Mouse (Mus musculus) liver, postnatal 0 days (tissue): ENCODE data around the gene Tmem161a. TPM values are rescaled to one million over a fixed set of nuclear protein-coding genes. Genes with fewer than 3 reads are reported as not detected.

ENCODE experiments used
- ATAC-seq: fragments of 200-750 bp; cut with Nextera tagmentation; 2 replicates; pipeline ENCODE4 v1.8.0; 2017; ENCODE audit warnings: mild to moderate bottlenecking, moderate library complexity
- DNase-seq: peaks from one replicate; pipeline ENCODE4 v3.0.0-alpha.2; 2016
- H3K27ac ChIP-seq: fragments of 300-500 bp; sonication (generic); 2 replicates; pipeline ENCODE4 v1.5.1; 2014; ENCODE audit warnings: antibody characterized with exemption, moderate library complexity, mild to moderate bottlenecking, low read depth
- H3K27me3 ChIP-seq: fragments of 300-500 bp; sonication (generic); 2 replicates; pipeline ENCODE4 v1.6.1; 2014; ENCODE audit warnings: low read length, control low read depth, mixed read lengths; ENCODE audit not compliant: insufficient read depth
- H3K36me3 ChIP-seq: fragments of 300-500 bp; sonication (generic); replicated peaks from 2 replicates; pipeline ENCODE4 v1.6.1; 2014; ENCODE audit warnings: mild to moderate bottlenecking, control low read depth, low read length, moderate library complexity, mixed read lengths; ENCODE audit not compliant: insufficient read depth
- H3K4me1 ChIP-seq: fragments of 300-500 bp; sonication (generic); 2 replicates; pipeline ENCODE4 v1.6.1; 2014; ENCODE audit warnings: antibody characterized with exemption, mild to moderate bottlenecking, control low read depth; ENCODE audit not compliant: insufficient read depth
- H3K4me2 ChIP-seq: fragments of 300-500 bp; sonication (generic); 2 replicates; pipeline ENCODE4 v1.6.1; 2014; ENCODE audit warnings: low read depth, mild to moderate bottlenecking, low read length, moderate library complexity, mixed read lengths
- H3K4me3 ChIP-seq: fragments of 300-500 bp; sonication (generic); 2 replicates; pipeline ENCODE4 v1.5.1; 2014; ENCODE audit warnings: low read depth, low read length
- H3K9ac ChIP-seq: fragments of 300-500 bp; sonication (generic); replicated peaks from 2 replicates; pipeline ENCODE4 v1.6.1; 2014; ENCODE audit warnings: mild to moderate bottlenecking, moderate library complexity
- H3K9me3 ChIP-seq: fragments of 300-500 bp; sonication (generic); 2 replicates; pipeline ENCODE4 v1.6.1; 2016; ENCODE audit warnings: mild to moderate bottlenecking, control low read depth, low read length, mixed read lengths
- CTCF ChIP-seq: sonication (generic); IDR thresholded peaks from 2 replicates; pipeline ENCODE4 v1.5.1; 2016; ENCODE audit warnings: antibody characterized with exemption, low read depth
- EP300 ChIP-seq: IDR thresholded peaks from 2 replicates; pipeline ENCODE4 v1.6.1; 2016; ENCODE audit warnings: antibody characterized with exemption, low read depth, mild to moderate bottlenecking
- WGBS: fragments of 180-500 bp; shearing (Covaris S2); extraction: QIAGEN DNeasy Blood & Tissue Kit; methylation state at CpG from one replicate; pipeline ENCODE4 v1.1.7; 2014; ENCODE audit not compliant: insufficient replicate concordance; 5-methylcytosine and 5-hydroxymethylcytosine counted together
- polyA plus RNA-seq: library from polyadenylated mRNA; unstranded; fragments of >200 nt; fragmentation: Nextera tagmentation; extraction: Ambion mirVana; gene quantifications from 2 replicates; pipeline ENCODE4 v1.2.1, GENCODE M21; 2015

The Tmem161a gene
- polyA plus RNA-seq, 1 experiment from 2014 or later, result 20.2 TPM

- TF ChIP-seq EP300 (no peak), CTCF (no peak)
- Histone ChIP-seq H3K9me3 (no peaks in the 10 kb centered on the region), H3K4me1 (peaks cover 36% of the 10 kb centered on the region), H3K9ac (no peak overlapping the region; the same call in 1 of the 2 replicates), H3K4me2 (no peak overlapping the region), H3K36me3 (no peaks in the 10 kb centered on the region), H3K4me3 (no peak overlapping the region), H3K27me3 (0 out of 2 replicates have a peak, but pooled peaks cover 4% of the 10 kb centered on the region), H3K27ac (peak overlapping the region; percentile 55)
- DNase-seq (no peak), ATAC-seq (no peak)
- WGBS, result 62% methylated on average over 3 of the region's 3 CpGs
These were observed 1.4 kb upstream of the Tmem161a start for GRCm38 (mm10) chr8:70170748-70171147.

- H3K4me1 ChIP-seq, result peaks cover 36% of the 10 kb centered on the region
- H3K36me3 ChIP-seq, result no peaks in the 10 kb centered on the region
- TF ChIP-seq EP300, result no peak
- TF ChIP-seq CTCF, result no peak
- peak overlapping the region; percentile 55 for H3K27ac ChIP-seq
- no peak overlapping the region for H3K9ac ChIP-seq
- ATAC-seq (no peak), DNase-seq (no peak)
- H3K27me3 ChIP-seq, result no peaks in the 10 kb centered on the region
- 54% methylated on average over 7 of the region's 7 CpGs for WGBS
- H3K4me2 ChIP-seq, result 0 out of 2 replicates have a peak overlapping the region, but pooled peaks have one; percentile 80
- H3K9me3 ChIP-seq, result no peaks in the 10 kb centered on the region
- no peak overlapping the region for H3K4me3 ChIP-seq
These were observed 916 bp upstream of the Tmem161a start for GRCm38 (mm10) chr8:70171240-70171639.

- Histone ChIP-seq H3K27ac (no peak overlapping the region), H3K9me3 (no peaks in the 10 kb centered on the region), H3K4me2 (peak overlapping the region; percentile 80), H3K27me3 (no peaks in the 10 kb centered on the region), H3K36me3 (no peaks in the 10 kb centered on the region; the same call in 1 of the 2 replicates), H3K9ac (peak overlapping the region; percentile 79), H3K4me1 (peaks cover 33% of the 10 kb centered on the region), H3K4me3 (no peak overlapping the region)
- TF ChIP-seq EP300 (no peak), CTCF (no peak)
- ATAC-seq, result no peak
- 46% methylated on average over 5 of the region's 5 CpGs for WGBS
- DNase-seq, result no peak
These were observed 1.2 kb downstream of the Tmem161a start for GRCm38 (mm10) chr8:70173320-70173719.

- TF ChIP-seq CTCF (no peak), EP300 (no peak)
- DNase-seq, result no peak
- Histone ChIP-seq H3K9me3 (no peaks in the 10 kb centered on the region), H3K4me2 (no peak overlapping the region), H3K27me3 (no peaks in the 10 kb centered on the region), H3K9ac (no peak overlapping the region), H3K36me3 (no peaks in the 10 kb centered on the region; the same call in none of the 2 replicates), H3K27ac (no peak overlapping the region), H3K4me1 (peaks cover 33% of the 10 kb centered on the region), H3K4me3 (no peak overlapping the region)
- WGBS, result 76% methylated on average over 7 of the region's 7 CpGs
- no peak for ATAC-seq
These were observed 1.9 kb downstream of the Tmem161a start for GRCm38 (mm10) chr8:70174079-70174478.

- no peak for TF ChIP-seq EP300
- no peak for TF ChIP-seq CTCF
- WGBS, result 76% methylated on average over 2 of the region's 2 CpGs
- Histone ChIP-seq H3K4me2 (no peak overlapping the region), H3K27ac (no peak overlapping the region), H3K4me3 (no peak overlapping the region), H3K9me3 (no peaks in the 10 kb centered on the region), H3K4me1 (peaks cover 18% of the 10 kb centered on the region), H3K27me3 (no peaks in the 10 kb centered on the region), H3K36me3 (peaks cover 7% of the 10 kb centered on the region), H3K9ac (no peak overlapping the region)
- DNase-seq (no peak), ATAC-seq (no peak)
These were observed 6.1 kb downstream of the Tmem161a start for GRCm38 (mm10) chr8:70178231-70178630.

- H3K27ac ChIP-seq, result no peak overlapping the region
- no peaks in the 10 kb centered on the region for H3K27me3 ChIP-seq
- DNase-seq (no peak), ATAC-seq (no peak)
- H3K36me3 ChIP-seq, result peaks cover 7% of the 10 kb centered on the region
- H3K9ac ChIP-seq, result no peak overlapping the region
- H3K9me3 ChIP-seq, result no peaks in the 10 kb centered on the region
- 97% methylated on average over 4 of the region's 4 CpGs for WGBS
- H3K4me3 ChIP-seq, result no peak overlapping the region
- H3K4me1 ChIP-seq, result peaks cover 9% of the 10 kb centered on the region
- H3K4me2 ChIP-seq, result no peak overlapping the region
- TF ChIP-seq EP300 (no peak), CTCF (peak; percentile 68)
These were observed 6.9 kb downstream of the Tmem161a start for GRCm38 (mm10) chr8:70179082-70179481.
